Mouse (Mus musculus) c-Kit-positive CD71-positive TER-119-negative erythroid progenitor cells, embryonic 14.5 days (primary cell): Measurements from ENCODE around the gene Prdm15.

Source experiments
- DNase-seq: peaks from one replicate; pipeline ENCODE4 v3.0.0-alpha.2; 2013; ENCODE audit warnings: low read depth

Prdm15 gene

GRCm38 (mm10) chr16:97819532-97819931 is 32.1 kb downstream of the Prdm15 start:
- DNase-seq = no peak

GRCm38 (mm10) chr16:97817414-97817813 is 34.2 kb downstream of the Prdm15 start:
- no peak for DNase-seq

- no peak for DNase-seq
Observed at GRCm38 (mm10) chr16:97815269-97815668, 36.4 kb downstream of the Prdm15 start.

GRCm38 (mm10) chr16:97814060-97814459 is 37.6 kb downstream of the Prdm15 start:
- no peak for DNase-seq

- no peak for DNase-seq
Observed at GRCm38 (mm10) chr16:97808881-97809280, 42.8 kb downstream of the Prdm15 start.

- DNase-seq = no peak
Observed at GRCm38 (mm10) chr16:97805646-97806045, 46.0 kb downstream of the Prdm15 start.

- DNase-seq = peak; percentile 40
Observed at GRCm38 (mm10) chr16:97804680-97805547, 46.7 kb downstream of the Prdm15 start.

- no peak for DNase-seq
Observed at GRCm38 (mm10) chr16:97797950-97798869, 53.4 kb downstream of the Prdm15 start.

- no peak for DNase-seq
Observed at GRCm38 (mm10) chr16:97797212-97797611, 54.4 kb downstream of the Prdm15 start.

GRCm38 (mm10) chr16:97794256-97794655 is 57.4 kb downstream of the Prdm15 start:
- no peak for DNase-seq

GRCm38 (mm10) chr16:97783057-97783456 is 68.6 kb downstream of the Prdm15 start:
- DNase-seq = no peak

GRCm38 (mm10) chr16:97778353-97779025 is 73.2 kb downstream of the Prdm15 start:
- peak; percentile 30 for DNase-seq

GRCm38 (mm10) chr16:97766501-97766900 is 85.1 kb downstream of the Prdm15 start:
- DNase-seq = no peak

- DNase-seq = no peak
Observed at GRCm38 (mm10) chr16:97764626-97765025, 87.0 kb downstream of the Prdm15 start.

- DNase-seq = no peak
Observed at GRCm38 (mm10) chr16:97763990-97764340, 87.7 kb downstream of the Prdm15 start.

- no peak for DNase-seq
Observed at GRCm38 (mm10) chr16:97763061-97763989, 88.3 kb downstream of the Prdm15 start, which contains the start of gene Ripk4. Gene Ripk4 (minus strand): TSS chr16:97763787.

- DNase-seq = no peak
Observed at GRCm38 (mm10) chr16:97761782-97762181, 89.9 kb downstream of the Prdm15 start.

- no peak for DNase-seq
Observed at GRCm38 (mm10) chr16:97759681-97760080, 92.0 kb downstream of the Prdm15 start.

GRCm38 (mm10) chr16:97758288-97758687 is 93.4 kb downstream of the Prdm15 start:
- DNase-seq = no peak

- no peak for DNase-seq
Observed at GRCm38 (mm10) chr16:97756460-97756859, 95.2 kb downstream of the Prdm15 start.

- DNase-seq = no peak
Observed at GRCm38 (mm10) chr16:97752316-97752941, 99.2 kb downstream of the Prdm15 start.
